Mouse (Mus musculus) C2C12 (cell line): ENCODE data around the gene Dagla. TPM values are rescaled to one million over a fixed set of nuclear protein-coding genes. Genes with fewer than 3 reads are reported as not detected.

Experiments
- H3K27me3 ChIP-seq: one replicate; pipeline ENCODE4 v1.6.1; 2011; ENCODE audit not compliant: control insufficient read depth, insufficient read depth, insufficient read length
- H3K36me3 ChIP-seq: one replicate; pipeline ENCODE4 v1.6.1; 2011; ENCODE audit not compliant: control insufficient read depth, insufficient read depth
- H3K4me3 ChIP-seq: one replicate; pipeline ENCODE4 v1.5.1; 2011; ENCODE audit warnings: mild to moderate bottlenecking, control low read depth; ENCODE audit not compliant: poor library complexity, insufficient read depth, severe bottlenecking
- H3K79me2 ChIP-seq: one replicate; pipeline ENCODE4 v1.6.1; 2011; ENCODE audit not compliant: control insufficient read depth, insufficient read depth
- H3K79me3 ChIP-seq: one replicate; pipeline ENCODE4 v1.6.1; 2011; ENCODE audit warnings: low read depth, control low read depth
- H3ac ChIP-seq: one replicate; pipeline ENCODE3; 2011; ENCODE audit warnings: low read depth; ENCODE audit not compliant: control insufficient read depth, insufficient read length
- CEBPB ChIP-seq: IDR thresholded peaks from one replicate; pipeline ENCODE4 v1.6.1; 2011; ENCODE audit warnings: low read depth, mild to moderate bottlenecking, control low read depth, moderate library complexity
- CTCF ChIP-seq: IDR thresholded peaks from one replicate; pipeline ENCODE4 v1.5.1; 2011; ENCODE audit not compliant: control insufficient read depth, insufficient read depth, insufficient read length
- FOSL1 ChIP-seq: IDR thresholded peaks from one replicate; pipeline ENCODE4 v1.8.0; 2011; ENCODE audit warnings: mild to moderate bottlenecking, low read length; ENCODE audit not compliant: poor library complexity, insufficient read depth, severe bottlenecking
- MAX ChIP-seq: IDR thresholded peaks from one replicate; pipeline ENCODE4 v1.6.1; 2011; ENCODE audit warnings: mild to moderate bottlenecking, control low read depth
- MYOD1 ChIP-seq: IDR thresholded peaks from one replicate; pipeline ENCODE4 v1.6.1; 2011; ENCODE audit warnings: low read depth; ENCODE audit not compliant: control insufficient read depth, insufficient read length
- MYOG ChIP-seq: IDR thresholded peaks from one replicate; pipeline ENCODE4 v1.6.1; 2011; ENCODE audit not compliant: control insufficient read depth, insufficient read length; ENCODE audit errors: extremely low read depth
- USF1 ChIP-seq: IDR thresholded peaks from one replicate; pipeline ENCODE4 v1.6.1; 2011; ENCODE audit warnings: low read depth, mild to moderate bottlenecking, control low read depth, moderate library complexity
- polyA plus RNA-seq: library from polyadenylated mRNA; unstranded; fragments of >200 nt; fragmentation: generic; extraction: Trizol; gene quantifications from one replicate; pipeline ENCODE4 v1.2.1, GENCODE M21; 2012; ENCODE audit warnings: missing spikeins

Dagla gene
- polyA plus RNA-seq, 1 experiment = 8.3 TPM

DNA sequence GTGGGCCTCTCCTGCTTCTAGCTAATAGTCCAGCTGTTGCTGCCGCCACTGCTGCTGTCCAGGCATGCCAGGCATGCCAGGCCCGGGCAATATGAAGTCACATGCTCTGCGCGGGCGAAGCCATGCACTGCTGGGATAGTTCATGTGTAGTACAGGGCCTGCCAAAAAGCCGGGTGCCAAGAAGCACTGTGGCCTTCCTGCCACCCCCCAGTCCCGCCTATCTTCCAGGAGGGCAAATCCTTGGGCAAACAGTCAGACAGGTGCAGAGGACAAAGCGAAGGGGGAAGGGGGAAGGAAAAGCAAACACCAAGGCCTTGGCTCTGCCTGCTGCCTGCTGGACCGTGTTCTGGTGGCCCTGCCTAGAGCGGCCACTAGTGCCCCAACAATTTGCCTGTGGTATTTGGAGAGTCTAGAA is 18.2 kb downstream of the Dagla start:
- Histone ChIP-seq H3K36me3 (no peaks in the 10 kb centered on the region), H3K79me2 (peaks cover 81% of the 10 kb centered on the region), H3K4me3 (no peak overlapping the region), H3K27me3 (no peaks in the 10 kb centered on the region), H3K79me3 (peaks cover 24% of the 10 kb centered on the region), H3ac (no peak overlapping the region)
- TF ChIP-seq MYOG (no peak), CEBPB (no peak)

DNA sequence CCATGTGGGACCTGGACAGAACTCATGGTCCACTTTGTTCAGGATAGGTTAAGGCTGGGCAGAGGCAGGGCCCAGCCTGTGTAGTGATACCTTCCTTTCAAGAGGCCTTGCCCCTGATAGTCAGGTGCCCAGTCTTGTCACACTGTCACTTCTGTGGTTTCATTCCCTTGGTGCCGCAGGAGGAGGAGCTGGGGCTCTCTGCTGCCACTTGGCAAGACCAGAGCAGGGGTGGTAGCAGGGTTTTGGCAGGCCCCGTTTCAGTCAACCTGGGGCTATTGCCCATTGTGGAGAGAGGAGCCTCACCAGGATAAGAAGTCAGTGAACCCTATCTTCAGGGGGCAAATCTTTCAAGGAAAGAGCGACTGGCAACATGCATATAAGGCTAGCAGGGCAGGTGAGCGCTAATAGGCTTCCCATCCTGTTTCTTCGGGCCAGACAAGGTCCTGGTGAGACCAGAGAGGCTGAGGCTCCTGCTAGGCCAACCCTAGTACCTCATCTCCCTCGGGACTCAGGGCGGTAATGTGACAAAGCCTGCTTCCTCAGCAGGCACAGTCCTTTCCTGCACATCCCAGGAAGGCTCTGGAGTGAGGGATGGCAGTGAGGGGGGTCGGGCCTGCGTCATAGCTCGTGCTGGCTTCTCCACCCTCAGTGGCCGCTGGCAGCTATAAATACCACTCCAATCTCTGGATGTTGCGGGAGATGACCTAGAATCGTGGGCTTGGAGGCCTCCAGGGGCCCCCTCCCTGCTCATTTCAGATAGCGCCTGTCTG is 23.7 kb downstream of the Dagla start:
- H3K79me2 ChIP-seq = peaks cover 73% of the 10 kb centered on the region
- no peak overlapping the region for H3K4me3 ChIP-seq
- no peaks in the 10 kb centered on the region for H3K27me3 ChIP-seq
- H3K36me3 ChIP-seq = no peaks in the 10 kb centered on the region
- TF ChIP-seq CTCF (no peak), CEBPB (no peak), MAX (no peak), FOSL1 (no peak), USF1 (no peak), MYOD1 (no peak), MYOG (no peak)
- H3ac ChIP-seq = no peak overlapping the region
- peaks cover 16% of the 10 kb centered on the region for H3K79me3 ChIP-seq

- no peaks in the 10 kb centered on the region for H3K27me3 ChIP-seq
- H3K79me2 ChIP-seq = peaks cover 70% of the 10 kb centered on the region
- H3K4me3 ChIP-seq = no peak overlapping the region
- TF ChIP-seq FOSL1 = peak; percentile 72
- peak; percentile 71 for TF ChIP-seq CEBPB
- TF ChIP-seq MAX = peak; percentile 85
- TF ChIP-seq MYOD1 = peak; percentile 50
- no peak for TF ChIP-seq USF1
- no peak for TF ChIP-seq CTCF
- H3K79me3 ChIP-seq = peaks cover 16% of the 10 kb centered on the region
- H3ac ChIP-seq = no peak overlapping the region
- no peaks in the 10 kb centered on the region for H3K36me3 ChIP-seq
Observed at GRCm38 (mm10) chr19:10279668-10280067, 25.0 kb downstream of the Dagla start.

GRCm38 (mm10) chr19:10278669-10279324 is 25.9 kb downstream of the Dagla start:
- Histone ChIP-seq H3K4me3 (no peak overlapping the region), H3ac (no peak overlapping the region), H3K27me3 (no peaks in the 10 kb centered on the region), H3K79me2 (peaks cover 70% of the 10 kb centered on the region), H3K79me3 (peaks cover 16% of the 10 kb centered on the region), H3K36me3 (no peaks in the 10 kb centered on the region)
- TF ChIP-seq USF1 (no peak), MYOD1 (no peak), CTCF (no peak), MYOG (no peak), FOSL1 (no peak), MAX (no peak), CEBPB (no peak)

- Histone ChIP-seq H3K27me3 (no peaks in the 10 kb centered on the region), H3K79me3 (peaks cover 18% of the 10 kb centered on the region), H3ac (no peak overlapping the region), H3K4me3 (no peak overlapping the region), H3K36me3 (no peaks in the 10 kb centered on the region), H3K79me2 (peaks cover 76% of the 10 kb centered on the region)
- TF ChIP-seq MYOG (no peak), USF1 (no peak), MYOD1 (no peak), CTCF (no peak), MAX (no peak), FOSL1 (no peak), CEBPB (no peak)
Observed at GRCm38 (mm10) chr19:10277759-10278158, 26.9 kb downstream of the Dagla start.

DNA sequence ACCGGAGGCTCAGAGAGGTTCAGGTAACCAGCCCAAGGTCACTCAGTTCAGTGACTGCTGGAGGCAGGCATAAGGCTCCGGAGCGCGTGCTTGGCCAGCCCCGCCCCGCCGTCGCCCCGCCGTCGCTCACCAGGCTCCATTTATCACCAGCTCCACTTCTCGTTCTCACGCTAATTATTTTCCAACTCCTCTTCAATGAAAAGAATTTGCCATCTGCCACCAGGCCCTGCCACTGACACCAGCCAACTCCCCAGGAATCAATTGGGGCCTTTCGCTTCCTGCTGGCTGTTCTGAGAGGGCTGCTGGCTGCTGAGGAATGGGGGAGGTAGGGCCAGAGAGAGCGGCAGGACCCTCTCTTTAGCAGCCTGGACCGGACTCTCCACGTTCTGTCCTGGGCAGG is 27.3 kb downstream of the Dagla start:
- TF ChIP-seq CEBPB = no peak
- no peak for TF ChIP-seq MYOD1
- no peak for TF ChIP-seq MYOG
- TF ChIP-seq FOSL1 = no peak
- TF ChIP-seq CTCF = no peak
- TF ChIP-seq USF1 = no peak
- TF ChIP-seq MAX = no peak
- no peaks in the 10 kb centered on the region for H3K36me3 ChIP-seq
- no peak overlapping the region for H3ac ChIP-seq
- peaks cover 18% of the 10 kb centered on the region for H3K79me3 ChIP-seq
- no peaks in the 10 kb centered on the region for H3K27me3 ChIP-seq
- H3K79me2 ChIP-seq = peaks cover 76% of the 10 kb centered on the region
- H3K4me3 ChIP-seq = no peak overlapping the region
